Mouse (Mus musculus) C2C12 (cell line): ENCODE measurements around the gene Rbfox3. TPM values are rescaled to one million over a fixed set of nuclear protein-coding genes. Genes with fewer than 3 reads are reported as not detected.

Experiments
- H3K27me3 ChIP-seq: one replicate; pipeline ENCODE4 v1.6.1; 2011; ENCODE audit not compliant: control insufficient read depth, insufficient read depth, insufficient read length
- H3K36me3 ChIP-seq: one replicate; pipeline ENCODE4 v1.6.1; 2011; ENCODE audit not compliant: control insufficient read depth, insufficient read depth
- H3K4me3 ChIP-seq: one replicate; pipeline ENCODE4 v1.5.1; 2011; ENCODE audit warnings: mild to moderate bottlenecking, control low read depth; ENCODE audit not compliant: poor library complexity, insufficient read depth, severe bottlenecking
- H3K79me2 ChIP-seq: one replicate; pipeline ENCODE4 v1.6.1; 2011; ENCODE audit not compliant: control insufficient read depth, insufficient read depth
- H3K79me3 ChIP-seq: one replicate; pipeline ENCODE4 v1.6.1; 2011; ENCODE audit warnings: low read depth, control low read depth
- H3ac ChIP-seq: one replicate; pipeline ENCODE3; 2011; ENCODE audit warnings: low read depth; ENCODE audit not compliant: control insufficient read depth, insufficient read length
- CEBPB ChIP-seq: IDR thresholded peaks from one replicate; pipeline ENCODE4 v1.6.1; 2011; ENCODE audit warnings: low read depth, mild to moderate bottlenecking, control low read depth, moderate library complexity
- CTCF ChIP-seq: IDR thresholded peaks from one replicate; pipeline ENCODE4 v1.5.1; 2011; ENCODE audit not compliant: control insufficient read depth, insufficient read depth, insufficient read length
- FOSL1 ChIP-seq: IDR thresholded peaks from one replicate; pipeline ENCODE4 v1.8.0; 2011; ENCODE audit warnings: mild to moderate bottlenecking, low read length; ENCODE audit not compliant: poor library complexity, insufficient read depth, severe bottlenecking
- MAX ChIP-seq: IDR thresholded peaks from one replicate; pipeline ENCODE4 v1.6.1; 2011; ENCODE audit warnings: mild to moderate bottlenecking, control low read depth
- MYOD1 ChIP-seq: IDR thresholded peaks from one replicate; pipeline ENCODE4 v1.6.1; 2011; ENCODE audit warnings: low read depth; ENCODE audit not compliant: control insufficient read depth, insufficient read length
- MYOG ChIP-seq: IDR thresholded peaks from one replicate; pipeline ENCODE4 v1.6.1; 2011; ENCODE audit not compliant: control insufficient read depth, insufficient read length; ENCODE audit errors: extremely low read depth
- USF1 ChIP-seq: IDR thresholded peaks from one replicate; pipeline ENCODE4 v1.6.1; 2011; ENCODE audit warnings: low read depth, mild to moderate bottlenecking, control low read depth, moderate library complexity
- polyA plus RNA-seq: library from polyadenylated mRNA; unstranded; fragments of >200 nt; fragmentation: generic; extraction: Trizol; gene quantifications from one replicate; pipeline ENCODE4 v1.2.1, GENCODE M21; 2012; ENCODE audit warnings: missing spikeins

Gene Rbfox3
- polyA plus RNA-seq, 1 experiment: not detected

DNA sequence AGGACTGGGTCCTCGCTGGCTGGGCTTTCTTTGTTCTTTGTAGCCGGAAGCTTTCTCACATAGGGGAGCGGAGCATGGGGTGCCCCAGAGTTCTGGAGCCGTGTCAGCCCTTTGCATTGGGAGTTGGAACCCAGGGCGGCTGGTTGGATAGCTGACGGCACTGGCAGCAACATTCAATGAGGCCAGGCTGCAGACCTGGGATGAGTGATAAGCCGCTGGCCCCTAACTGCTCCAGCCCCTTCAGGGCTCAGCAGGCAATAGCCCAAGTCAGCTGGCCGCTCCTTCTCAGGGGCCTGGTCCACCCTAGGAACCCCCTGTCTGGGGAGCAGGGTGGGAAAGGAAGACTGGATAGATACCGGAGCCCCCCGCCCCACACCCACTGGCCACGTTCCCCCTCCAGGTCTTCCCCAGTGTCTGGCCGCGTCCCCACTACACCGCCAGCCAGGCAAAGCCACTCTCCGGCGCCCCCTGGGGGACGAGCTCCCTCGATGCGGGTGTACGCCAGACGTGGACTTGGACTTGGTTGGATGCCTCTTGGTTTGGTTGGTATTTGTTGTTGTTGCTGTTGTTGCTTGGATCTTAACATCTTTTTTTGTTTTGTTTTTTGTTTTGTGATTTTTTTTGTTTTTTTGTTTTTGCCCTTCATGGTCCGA is 420.7 kb downstream of the Rbfox3 start:
- H3K4me3 ChIP-seq: no peak overlapping the region
- no peak for TF ChIP-seq MYOD1
- TF ChIP-seq USF1: no peak
- peak; percentile 92 for TF ChIP-seq CTCF
- no peak for TF ChIP-seq FOSL1
- TF ChIP-seq CEBPB: no peak
- no peaks in the 10 kb centered on the region for H3K79me2 ChIP-seq
- peaks cover 95% of the 10 kb centered on the region for H3K27me3 ChIP-seq
- no peaks in the 10 kb centered on the region for H3K36me3 ChIP-seq
- no peaks in the 10 kb centered on the region for H3K79me3 ChIP-seq
- H3ac ChIP-seq: no peak overlapping the region

- no peaks in the 10 kb centered on the region for H3K36me3 ChIP-seq
- no peaks in the 10 kb centered on the region for H3K79me3 ChIP-seq
- peaks cover 91% of the 10 kb centered on the region for H3K27me3 ChIP-seq
- no peak overlapping the region for H3K4me3 ChIP-seq
- H3K79me2 ChIP-seq: no peaks in the 10 kb centered on the region
- TF ChIP-seq MAX: no peak
- TF ChIP-seq FOSL1: no peak
- no peak for TF ChIP-seq USF1
- no peak for TF ChIP-seq CTCF
- TF ChIP-seq MYOG: no peak
- TF ChIP-seq CEBPB: no peak
- TF ChIP-seq MYOD1: no peak
- H3ac ChIP-seq: no peak overlapping the region
Observed at GRCm38 (mm10) chr11:118488907-118489270, 422.5 kb downstream of the Rbfox3 start.

DNA sequence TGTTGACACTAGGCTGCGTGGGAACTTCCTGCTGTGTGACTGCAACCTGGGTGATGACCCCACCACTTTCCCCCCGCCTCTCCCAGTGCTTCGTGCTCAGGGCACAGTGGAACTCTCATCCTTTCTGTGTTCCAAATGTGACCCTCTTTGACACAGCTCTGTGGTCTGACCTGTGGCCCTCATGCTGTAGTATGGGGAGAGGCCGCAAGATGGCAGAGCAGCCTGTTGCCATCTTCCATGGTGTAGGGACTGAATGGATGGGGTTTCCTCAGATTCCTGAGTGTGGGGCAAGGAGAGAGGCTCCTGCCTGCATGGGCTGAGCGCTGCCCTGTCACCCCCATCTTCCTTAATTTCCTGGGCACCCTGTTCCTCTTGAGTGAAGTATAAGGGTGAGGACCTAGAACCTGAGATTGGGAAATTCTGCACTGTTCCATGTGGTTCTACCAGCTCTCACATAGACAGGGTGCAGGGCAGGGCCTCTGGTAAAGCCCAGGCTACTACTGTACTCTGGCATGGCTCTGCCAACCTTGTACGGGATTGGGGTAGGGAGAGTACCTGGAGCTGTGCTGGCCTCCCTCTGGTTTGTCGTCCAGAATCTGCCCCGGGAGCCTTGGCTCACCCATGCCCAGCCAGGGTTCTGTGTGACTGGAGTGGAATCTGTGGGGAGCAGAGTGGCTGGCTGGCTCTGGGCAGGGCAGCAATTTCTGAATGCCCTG is 423.0 kb downstream of the Rbfox3 start:
- H3K27me3 ChIP-seq: peaks cover 86% of the 10 kb centered on the region
- H3K4me3 ChIP-seq: no peak overlapping the region
- TF ChIP-seq CTCF (peak; percentile 10), MAX (no peak)
- H3K79me3 ChIP-seq: no peaks in the 10 kb centered on the region
- no peaks in the 10 kb centered on the region for H3K36me3 ChIP-seq
- no peak overlapping the region for H3ac ChIP-seq
- no peaks in the 10 kb centered on the region for H3K79me2 ChIP-seq

DNA sequence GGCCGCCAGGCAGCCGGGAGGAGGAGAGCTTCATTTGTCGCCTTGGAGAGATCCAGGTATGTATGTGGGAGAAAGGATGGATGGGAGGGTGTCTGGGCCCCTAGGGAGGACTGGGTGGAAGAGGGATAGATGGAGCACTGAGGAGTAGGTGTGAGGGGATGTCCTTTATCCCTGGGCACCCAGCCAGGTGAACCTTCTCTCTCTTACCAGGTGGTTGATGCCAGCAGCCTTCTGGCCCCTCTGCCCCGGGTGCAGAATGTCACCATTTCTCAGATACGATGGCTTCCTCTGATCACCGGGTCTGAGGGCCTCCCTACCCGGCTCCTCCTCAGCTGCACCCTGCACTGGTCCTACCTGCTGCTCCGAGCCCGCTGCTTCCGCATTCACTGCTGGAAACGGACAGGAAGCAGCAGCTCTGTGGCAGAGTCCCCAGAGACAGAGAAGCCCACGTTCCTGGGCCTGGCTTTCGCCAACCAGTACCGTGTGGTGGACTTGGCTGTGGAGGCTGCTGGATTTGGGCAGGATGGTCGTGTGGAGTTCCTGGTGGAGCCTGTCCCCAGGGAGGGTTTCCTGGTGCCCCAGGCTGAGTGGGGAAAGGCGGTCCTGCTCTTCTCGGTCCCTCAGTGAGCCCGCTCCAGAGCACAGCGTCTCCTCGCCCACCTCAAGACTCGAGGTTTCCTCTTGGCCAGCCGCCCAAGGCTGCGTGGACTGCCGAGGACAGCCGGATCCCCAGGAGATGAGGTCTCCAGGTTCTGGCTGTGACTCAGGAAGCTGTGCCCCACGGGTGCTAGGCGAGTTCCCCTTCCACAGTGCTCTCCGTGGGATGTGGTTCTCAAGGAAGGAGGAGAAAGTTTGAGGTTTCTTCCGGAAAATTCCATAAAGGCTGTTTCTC is 424.3 kb downstream of the Rbfox3 start:
- Histone ChIP-seq H3K4me3 (no peak overlapping the region), H3ac (no peak overlapping the region), H3K27me3 (peaks cover 75% of the 10 kb centered on the region), H3K79me3 (no peaks in the 10 kb centered on the region), H3K36me3 (no peaks in the 10 kb centered on the region), H3K79me2 (no peaks in the 10 kb centered on the region)
- TF ChIP-seq CEBPB (no peak), USF1 (no peak), CTCF (no peak), MYOG (no peak), MAX (no peak), MYOD1 (no peak), FOSL1 (no peak)

- Histone ChIP-seq H3K79me2 (no peaks in the 10 kb centered on the region), H3K36me3 (no peaks in the 10 kb centered on the region), H3K4me3 (no peak overlapping the region), H3K27me3 (peaks cover 67% of the 10 kb centered on the region), H3ac (no peak overlapping the region), H3K79me3 (no peaks in the 10 kb centered on the region)
- TF ChIP-seq CEBPB (no peak), MAX (no peak), CTCF (no peak), USF1 (no peak), FOSL1 (no peak), MYOD1 (no peak), MYOG (no peak)
Observed at GRCm38 (mm10) chr11:118486281-118486680, 425.1 kb downstream of the Rbfox3 start.

GRCm38 (mm10) chr11:118485780-118486179 is 425.6 kb downstream of the Rbfox3 start:
- no peaks in the 10 kb centered on the region for H3K79me3 ChIP-seq
- H3K4me3 ChIP-seq: no peak overlapping the region
- no peak overlapping the region for H3ac ChIP-seq
- peaks cover 62% of the 10 kb centered on the region for H3K27me3 ChIP-seq
- no peaks in the 10 kb centered on the region for H3K36me3 ChIP-seq
- H3K79me2 ChIP-seq: no peaks in the 10 kb centered on the region
- TF ChIP-seq CTCF (no peak), MYOD1 (no peak), FOSL1 (no peak), MYOG (no peak), MAX (no peak), CEBPB (no peak), USF1 (no peak)
